Mouse (Mus musculus): Measurements from ENCODE around the gene Psme2. TPM values are rescaled to one million over a fixed set of nuclear protein-coding genes. Genes with fewer than 3 reads are reported as not detected.
A peak's percentile ranks its signal among the peaks of the same experiment; 100 is the strongest.

Gene Psme2
- polyA plus RNA-seq, 1 experiment, result 104 TPM

DNA sequence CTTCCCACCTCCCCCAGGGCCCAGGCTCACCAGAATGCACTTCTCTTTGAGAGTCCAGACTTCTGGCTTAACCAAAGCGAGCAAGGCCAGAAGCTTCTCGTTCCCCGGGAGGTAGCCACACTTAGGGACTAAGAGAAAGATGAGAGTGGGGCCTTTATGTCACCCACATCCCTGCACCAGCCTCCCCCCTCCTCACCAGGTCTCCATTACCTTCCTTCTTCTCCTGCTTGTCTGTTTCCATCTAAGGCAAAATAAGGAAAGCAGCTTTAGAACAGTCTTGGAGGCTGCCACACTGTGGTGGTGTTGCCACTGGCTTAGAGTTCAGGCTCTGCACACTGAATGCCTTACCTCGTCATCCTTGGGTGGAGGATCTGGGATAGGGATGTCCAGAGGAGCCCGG lies 1.6 kb downstream of the Psme2 start:
- H3K27me3 ChIP-seq (ENCODE audit: control insufficient read depth, insufficient read depth, low read length), result no peaks in the 10 kb centered on the region
- 0 out of 2 replicates have a peak, but pooled peaks cover 5% of the 10 kb centered on the region for H3K36me3 ChIP-seq (ENCODE audit: control insufficient read depth, insufficient read depth, low read length)
- DNase-seq, result no peak
- H3K4me3 ChIP-seq (ENCODE audit: control insufficient read depth, insufficient read depth, low read length), result no peak overlapping the region
- peaks cover 25% of the 10 kb centered on the region for H3K4me1 ChIP-seq (replicated peaks; ENCODE audit: control insufficient read depth, insufficient read depth, low read length)
- 98% methylated on average over 5 of the region's 5 CpGs for WGBS
- H3K27ac ChIP-seq (ENCODE audit: control insufficient read depth, insufficient read depth, low read length), result no peak overlapping the region
- TF ChIP-seq CTCF (IDR thresholded peaks at IDR 0.05; ENCODE audit: borderline replicate concordance, control insufficient read depth, extremely low read depth, insufficient read depth, low read length, poor library complexity) (no peak), POLR2A (IDR thresholded peaks at IDR 0.05; ENCODE audit: control insufficient read depth, extremely low read depth, insufficient read depth, low read length, poor library complexity) (no peak)

DNA sequence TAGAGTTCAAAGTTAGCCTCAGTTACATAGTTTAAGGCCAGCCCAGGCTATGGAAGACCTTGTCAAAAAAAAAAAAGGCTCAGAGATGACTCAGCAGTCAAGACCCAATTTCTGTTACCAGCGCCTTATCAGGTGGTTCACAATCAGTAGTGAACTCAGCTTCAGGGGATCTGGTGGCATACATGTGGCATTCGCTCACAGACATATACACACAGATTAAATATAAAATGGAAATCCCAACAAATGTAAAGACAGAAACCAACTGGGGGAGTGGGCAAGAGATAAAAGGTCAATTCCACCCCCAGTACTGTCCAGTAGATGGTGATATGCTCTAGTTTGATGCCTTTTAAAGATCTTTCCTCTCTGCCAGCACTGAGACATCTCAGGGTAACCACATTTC lies 4.8 kb downstream of the Psme2 start:
- Histone ChIP-seq H3K4me1 (replicated peaks; ENCODE audit: control insufficient read depth, insufficient read depth, low read length) (peaks cover 17% of the 10 kb centered on the region), H3K4me3 (ENCODE audit: control insufficient read depth, insufficient read depth, low read length) (no peak overlapping the region), H3K27me3 (ENCODE audit: control insufficient read depth, insufficient read depth, low read length) (no peaks in the 10 kb centered on the region), H3K36me3 (ENCODE audit: control insufficient read depth, insufficient read depth, low read length) (peaks cover 6% of the 10 kb centered on the region; the same call in 1 of the 2 replicates), H3K27ac (ENCODE audit: control insufficient read depth, insufficient read depth, low read length) (no peak overlapping the region)
- DNase-seq, result no peak
- TF ChIP-seq CTCF (IDR thresholded peaks at IDR 0.05; ENCODE audit: borderline replicate concordance, control insufficient read depth, extremely low read depth, insufficient read depth, low read length, poor library complexity), result no peak
- no peak for TF ChIP-seq POLR2A (IDR thresholded peaks at IDR 0.05; ENCODE audit: control insufficient read depth, extremely low read depth, insufficient read depth, low read length, poor library complexity)
- 97% methylated on average over 2 of the region's 2 CpGs for WGBS

DNA sequence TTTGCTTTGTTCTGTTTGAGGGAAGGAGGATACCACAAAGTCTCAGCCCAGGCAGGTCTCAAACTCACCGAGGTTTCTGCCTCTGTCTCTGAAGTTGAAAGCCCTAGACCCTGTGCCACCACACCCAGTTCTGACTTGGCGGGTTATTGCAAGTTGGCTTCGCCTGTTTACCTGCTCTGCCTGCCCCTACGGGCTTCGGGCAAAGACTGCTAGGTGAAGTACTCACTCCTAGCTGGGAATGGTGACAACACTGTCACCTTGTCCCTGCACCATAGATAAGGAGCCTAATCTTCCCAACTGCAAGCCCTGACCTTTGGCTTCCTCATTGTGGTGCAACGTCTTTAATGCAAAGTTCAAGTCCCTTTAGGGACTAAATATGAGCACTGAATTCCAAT lies 5.3 kb downstream of the Psme2 start:
- H3K4me1 ChIP-seq (replicated peaks; ENCODE audit: control insufficient read depth, insufficient read depth, low read length), result peaks cover 17% of the 10 kb centered on the region
- peaks cover 12% of the 10 kb centered on the region; the same call in 1 of the 2 replicates for H3K36me3 ChIP-seq (ENCODE audit: control insufficient read depth, insufficient read depth, low read length)
- H3K27me3 ChIP-seq (ENCODE audit: control insufficient read depth, insufficient read depth, low read length), result no peaks in the 10 kb centered on the region
- no peak for DNase-seq
- WGBS, result 45% methylated on average over 6 of the region's 6 CpGs
- peak overlapping the region; percentile 50; the same call in 1 of the 2 replicates for H3K27ac ChIP-seq (ENCODE audit: control insufficient read depth, insufficient read depth, low read length)
- no peak overlapping the region for H3K4me3 ChIP-seq (ENCODE audit: control insufficient read depth, insufficient read depth, low read length)
- no peak for TF ChIP-seq POLR2A (IDR thresholded peaks at IDR 0.05; ENCODE audit: control insufficient read depth, extremely low read depth, insufficient read depth, low read length, poor library complexity)
- no peak for TF ChIP-seq CTCF (IDR thresholded peaks at IDR 0.05; ENCODE audit: borderline replicate concordance, control insufficient read depth, extremely low read depth, insufficient read depth, low read length, poor library complexity)

DNA sequence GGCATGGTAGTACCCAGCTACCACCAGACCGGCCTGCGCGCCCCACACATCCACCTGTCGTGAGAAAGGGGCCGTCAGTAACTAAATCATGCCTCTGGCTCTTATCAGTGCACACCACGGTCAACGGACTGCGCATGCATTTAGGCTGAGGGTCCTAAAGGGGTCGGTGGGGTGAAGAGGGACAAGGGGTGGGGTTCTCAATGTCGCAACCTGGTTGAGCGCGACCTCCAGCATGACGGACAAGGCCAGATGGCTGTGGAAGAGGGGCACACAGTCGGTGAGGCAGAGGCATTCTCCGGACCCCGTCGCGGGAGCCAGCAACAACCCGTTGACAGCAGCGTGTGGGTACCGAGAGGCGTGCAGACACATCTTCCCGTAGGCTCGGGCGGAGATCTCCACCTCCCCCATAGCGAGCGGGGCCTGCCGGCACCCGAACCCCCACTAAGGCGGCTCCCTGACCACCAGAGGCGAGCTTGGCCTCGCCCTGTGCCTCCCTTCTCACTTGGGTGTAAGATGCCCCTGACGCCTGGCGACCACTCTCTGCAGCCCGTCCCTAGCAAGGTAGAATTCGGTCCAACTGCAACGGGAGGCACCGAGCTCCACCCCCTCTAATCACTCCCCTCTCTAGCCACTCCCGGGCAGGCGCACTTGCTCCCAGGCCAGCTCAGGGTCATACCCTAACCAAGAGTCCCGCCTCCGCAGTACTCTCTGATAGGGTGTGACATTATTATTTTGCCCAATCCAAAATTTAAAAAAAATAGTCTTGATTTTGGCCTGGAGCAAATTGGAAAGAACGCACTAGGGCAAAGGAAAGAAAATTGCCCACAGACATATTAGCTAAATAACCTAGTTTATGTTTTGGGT lies 6.0 kb downstream of the Psme2 start, which contains the start of gene Emc9:
Gene Emc9 (minus strand): TSS at position 601 of the 864 bp plus-strand sequence.
- peak; percentile 43 for DNase-seq
- peak within 1 kb of the TSS; percentile 57 for H3K4me3 ChIP-seq (ENCODE audit: control insufficient read depth, insufficient read depth, low read length)
- H3K4me1 ChIP-seq (replicated peaks; ENCODE audit: control insufficient read depth, insufficient read depth, low read length), result peaks cover 17% of the 10 kb centered on the region
- H3K36me3 ChIP-seq (ENCODE audit: control insufficient read depth, insufficient read depth, low read length), result peaks cover 16% of the 10 kb centered on the region; the same call in 1 of the 2 replicates
- no peak for TF ChIP-seq CTCF (IDR thresholded peaks at IDR 0.05; ENCODE audit: borderline replicate concordance, control insufficient read depth, extremely low read depth, insufficient read depth, low read length, poor library complexity)
- no peak for TF ChIP-seq POLR2A (IDR thresholded peaks at IDR 0.05; ENCODE audit: control insufficient read depth, extremely low read depth, insufficient read depth, low read length, poor library complexity)
- H3K27me3 ChIP-seq (ENCODE audit: control insufficient read depth, insufficient read depth, low read length), result no peaks in the 10 kb centered on the region
- WGBS, result 10% methylated on average over 43 of the region's 43 CpGs
- peak within 1 kb of the TSS; percentile 50; the same call in 1 of the 2 replicates for H3K27ac ChIP-seq (ENCODE audit: control insufficient read depth, insufficient read depth, low read length)

DNA sequence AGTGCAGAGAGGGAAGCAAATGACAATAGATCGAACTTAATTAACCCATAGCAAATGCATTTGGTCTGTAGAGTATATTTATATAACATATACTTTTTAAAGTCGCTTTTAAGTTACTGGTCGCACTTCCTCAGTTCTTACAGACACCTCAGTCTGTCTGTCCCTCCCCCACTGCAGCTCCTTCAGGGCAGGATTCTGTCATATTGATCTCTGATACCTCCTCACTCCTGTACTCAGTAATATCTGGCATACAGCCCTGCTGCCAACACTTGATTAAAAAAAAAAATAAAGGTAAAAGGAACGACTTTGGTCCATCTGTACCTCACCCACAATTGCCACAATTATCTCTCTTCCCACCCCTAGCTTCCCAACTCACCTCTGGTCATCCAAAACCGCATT lies 6.6 kb downstream of the Psme2 start:
- peaks cover 16% of the 10 kb centered on the region; the same call in 1 of the 2 replicates for H3K36me3 ChIP-seq (ENCODE audit: control insufficient read depth, insufficient read depth, low read length)
- H3K27me3 ChIP-seq (ENCODE audit: control insufficient read depth, insufficient read depth, low read length), result no peaks in the 10 kb centered on the region
- WGBS, result 46% methylated on average over 5 of the region's 5 CpGs
- no peak for TF ChIP-seq POLR2A (IDR thresholded peaks at IDR 0.05; ENCODE audit: control insufficient read depth, extremely low read depth, insufficient read depth, low read length, poor library complexity)
- no peak for TF ChIP-seq CTCF (IDR thresholded peaks at IDR 0.05; ENCODE audit: borderline replicate concordance, control insufficient read depth, extremely low read depth, insufficient read depth, low read length, poor library complexity)
- H3K4me1 ChIP-seq (replicated peaks; ENCODE audit: control insufficient read depth, insufficient read depth, low read length), result peaks cover 16% of the 10 kb centered on the region
- H3K4me3 ChIP-seq (ENCODE audit: control insufficient read depth, insufficient read depth, low read length), result peak overlapping the region; percentile 57
- DNase-seq, result no peak
- H3K27ac ChIP-seq (ENCODE audit: control insufficient read depth, insufficient read depth, low read length), result no peak overlapping the region

DNA sequence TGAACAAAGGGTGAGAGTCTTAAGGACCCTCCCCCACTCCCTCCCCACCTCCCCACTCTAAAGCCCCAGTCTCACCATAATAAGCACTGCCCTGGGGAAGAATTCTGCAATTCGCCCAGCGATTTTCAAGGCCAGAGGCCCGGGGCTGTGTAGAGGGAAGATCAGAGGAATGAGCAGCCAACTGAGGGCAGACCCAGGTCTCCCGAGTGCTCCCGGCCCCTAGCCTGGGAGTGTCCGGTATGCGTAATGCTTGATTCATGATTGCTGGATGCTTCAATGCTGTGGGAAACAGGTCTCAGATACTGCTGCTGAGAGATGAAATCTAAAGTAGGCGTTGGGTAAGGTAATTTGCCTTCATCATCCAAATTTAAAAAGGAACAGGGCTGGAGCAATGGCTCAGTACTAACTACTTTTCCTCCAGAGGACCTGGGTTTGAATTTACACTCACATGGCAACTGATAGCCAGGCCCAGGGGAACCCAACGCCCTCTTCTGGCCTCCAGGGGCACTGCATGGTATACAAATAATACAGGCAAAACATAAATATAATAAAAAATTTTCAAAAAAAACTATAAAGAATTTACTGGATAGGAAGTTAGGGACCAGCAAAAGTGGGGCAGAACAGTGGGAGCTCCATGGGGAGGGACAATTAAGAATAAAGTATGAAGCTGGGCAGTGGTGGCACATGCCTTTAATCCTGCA lies 8.8 kb downstream of the Psme2 start:
- TF ChIP-seq POLR2A (IDR thresholded peaks at IDR 0.05; ENCODE audit: control insufficient read depth, extremely low read depth, insufficient read depth, low read length, poor library complexity), result no peak
- TF ChIP-seq CTCF (IDR thresholded peaks at IDR 0.05; ENCODE audit: borderline replicate concordance, control insufficient read depth, extremely low read depth, insufficient read depth, low read length, poor library complexity), result no peak; the same call in 1 of the 2 replicates
- Histone ChIP-seq H3K27ac (ENCODE audit: control insufficient read depth, insufficient read depth, low read length) (no peak overlapping the region), H3K4me3 (ENCODE audit: control insufficient read depth, insufficient read depth, low read length) (no peak overlapping the region), H3K27me3 (ENCODE audit: control insufficient read depth, insufficient read depth, low read length) (no peaks in the 10 kb centered on the region), H3K4me1 (replicated peaks; ENCODE audit: control insufficient read depth, insufficient read depth, low read length) (peaks cover 20% of the 10 kb centered on the region), H3K36me3 (ENCODE audit: control insufficient read depth, insufficient read depth, low read length) (peaks cover 15% of the 10 kb centered on the region; the same call in 1 of the 2 replicates)
- 88% methylated on average over 9 of the region's 9 CpGs for WGBS
- DNase-seq, result no peak
